Mouse (Mus musculus): ENCODE data around the gene Frmd5.

- TF ChIP-seq POLR2A (IDR thresholded peaks at IDR 0.05; ENCODE audit: extremely low read depth, insufficient read depth, low read length), result no peak
- no peak for TF ChIP-seq CTCF (IDR thresholded peaks at IDR 0.05; ENCODE audit: extremely low read depth, insufficient read depth, low read length)
Measured at GRCm38 (mm10) chr2:121612112-121612511, 194.8 kb downstream of the Frmd5 start.
